Mouse (Mus musculus): ENCODE results near the gene Csad.

DNA sequence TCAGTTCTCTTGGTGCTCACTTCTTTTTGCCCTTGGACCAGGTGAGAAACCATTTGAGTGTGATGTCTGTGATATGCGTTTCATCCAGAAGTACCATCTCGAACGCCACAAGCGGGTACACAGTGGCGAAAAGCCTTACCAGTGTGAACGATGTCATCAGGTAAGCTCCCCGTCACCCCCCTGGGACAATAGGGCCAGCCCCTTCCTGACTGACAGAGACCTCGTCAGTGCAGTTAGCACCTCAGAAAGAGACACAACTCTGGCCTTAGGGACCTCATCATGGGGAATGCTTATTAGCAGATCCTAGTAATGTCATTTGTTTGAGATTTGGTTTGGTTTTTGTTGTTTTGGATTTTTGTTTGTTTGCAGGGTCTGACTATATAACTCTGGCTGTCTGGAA is 4.6 kb upstream of the Csad start:
- TF ChIP-seq CTCF (IDR thresholded peaks at IDR 0.05; ENCODE audit: borderline replicate concordance, control insufficient read depth, extremely low read depth, insufficient read depth, low read length, poor library complexity) (no peak), POLR2A (IDR thresholded peaks at IDR 0.05; ENCODE audit: control insufficient read depth, extremely low read depth, insufficient read depth, low read length, poor library complexity) (no peak)

Measured in thymus, adult 2 months (tissue).